Mouse (Mus musculus) C2C12 (cell line): ENCODE data around the gene Kpna7.

Experiments used
- CEBPB ChIP-seq: IDR thresholded peaks from one replicate; pipeline ENCODE4 v1.6.1; 2011; ENCODE audit warnings: low read depth, mild to moderate bottlenecking, control low read depth, moderate library complexity
- CTCF ChIP-seq: IDR thresholded peaks from one replicate; pipeline ENCODE4 v1.5.1; 2011; ENCODE audit not compliant: control insufficient read depth, insufficient read depth, insufficient read length
- MAX ChIP-seq: IDR thresholded peaks from one replicate; pipeline ENCODE4 v1.6.1; 2011; ENCODE audit warnings: mild to moderate bottlenecking, control low read depth
- MYOD1 ChIP-seq: IDR thresholded peaks from one replicate; pipeline ENCODE4 v1.6.1; 2011; ENCODE audit warnings: low read depth; ENCODE audit not compliant: control insufficient read depth, insufficient read length
- MYOG ChIP-seq: IDR thresholded peaks from one replicate; pipeline ENCODE4 v1.6.1; 2011; ENCODE audit not compliant: control insufficient read depth, insufficient read length; ENCODE audit errors: extremely low read depth
- USF1 ChIP-seq: IDR thresholded peaks from one replicate; pipeline ENCODE4 v1.6.1; 2011; ENCODE audit warnings: low read depth, mild to moderate bottlenecking, control low read depth, moderate library complexity

GRCm38 (mm10) chr5:144990051-144990450, 93.8 kb downstream of the Kpna7 start:
- TF ChIP-seq CTCF (no peak), MAX (no peak), CEBPB (no peak), USF1 (no peak), MYOD1 (no peak), MYOG (no peak)
